Mouse (Mus musculus): Measurements from ENCODE around the gene Mr1.
A peak's percentile ranks its signal among the peaks of the same experiment; 100 is the strongest.

Mr1 gene

DNA sequence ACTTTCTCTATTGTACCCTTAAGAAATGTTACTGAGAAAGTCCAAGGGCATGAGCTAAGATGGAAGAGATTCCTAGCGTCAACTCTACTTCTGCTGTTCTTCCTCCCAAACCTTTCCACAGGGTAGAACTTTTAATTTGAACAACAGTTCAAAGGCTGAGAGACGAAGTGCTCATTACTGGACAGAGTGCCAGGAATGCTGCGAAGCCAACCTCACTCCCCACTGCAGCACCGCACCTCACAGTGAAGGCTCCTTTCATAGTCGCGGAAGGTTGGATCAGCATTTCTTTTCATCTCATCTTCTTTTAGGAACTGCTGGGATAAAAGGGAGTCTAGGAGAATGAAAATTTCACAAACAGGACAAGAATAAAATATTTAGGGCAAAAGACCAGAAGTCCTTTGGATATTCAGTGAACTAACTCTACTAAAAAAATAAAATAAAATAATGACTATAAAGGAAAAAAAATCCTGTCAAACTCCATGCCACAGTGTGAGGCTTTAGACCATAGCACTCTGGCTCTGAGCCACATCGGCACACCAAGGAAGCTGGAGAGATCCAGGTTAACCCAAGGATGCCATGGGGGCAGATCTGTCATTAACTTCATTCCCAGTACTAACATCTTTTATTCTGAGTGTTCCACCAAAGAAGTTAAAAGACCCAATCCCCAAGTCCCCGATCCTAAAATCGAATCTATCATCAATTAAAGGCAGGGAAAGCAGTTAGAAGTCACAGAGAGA lies 52.5 kb downstream of the Mr1 start:
- Histone ChIP-seq H3K36me3 (ENCODE audit: control insufficient read depth, insufficient read depth, low read length, poor library complexity, severe bottlenecking) (peaks cover 4% of the 10 kb centered on the region), H3K27me3 (ENCODE audit: control insufficient read depth, insufficient read depth, low read length, poor library complexity, severe bottlenecking) (no peaks in the 10 kb centered on the region)
- no peak for DNase-seq (ENCODE audit: low read depth, low spot score)

DNA sequence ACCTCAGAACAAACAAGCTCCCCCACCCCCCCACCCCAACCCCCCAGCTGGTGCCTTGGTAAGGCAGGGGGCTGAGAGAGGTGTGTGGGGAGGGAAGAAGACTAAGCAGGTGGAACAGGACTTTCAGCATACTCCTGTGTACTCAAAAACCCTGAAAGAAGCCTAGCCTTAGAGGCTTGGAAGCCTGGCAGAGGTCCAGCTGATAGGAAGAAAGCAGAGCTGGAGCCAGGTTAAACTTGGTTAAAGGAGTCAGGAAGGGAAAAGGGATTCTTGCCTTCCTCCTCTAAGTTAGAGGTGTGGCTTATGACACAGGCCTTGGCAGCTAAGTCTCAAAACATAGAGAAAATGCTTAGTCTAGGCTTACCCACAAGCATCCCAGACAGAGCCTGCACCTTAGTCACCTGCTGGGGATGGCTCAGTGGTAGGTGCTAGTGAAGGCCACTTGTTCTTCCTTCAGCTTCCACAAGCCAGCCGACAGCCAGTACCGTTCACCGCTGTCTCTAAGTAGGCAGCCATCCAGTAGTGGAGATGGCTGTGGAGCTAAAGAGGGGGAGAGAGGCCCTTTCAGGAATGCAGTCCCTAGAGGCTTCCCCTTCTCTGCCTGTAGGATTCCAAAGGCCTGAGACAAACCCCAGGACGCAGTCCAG lies 53.3 kb downstream of the Mr1 start:
- Histone ChIP-seq H3K36me3 (ENCODE audit: control insufficient read depth, insufficient read depth, low read length, poor library complexity, severe bottlenecking) (peaks cover 4% of the 10 kb centered on the region), H3K27me3 (ENCODE audit: control insufficient read depth, insufficient read depth, low read length, poor library complexity, severe bottlenecking) (no peaks in the 10 kb centered on the region)
- DNase-seq (ENCODE audit: low read depth, low spot score), result no peak

DNA sequence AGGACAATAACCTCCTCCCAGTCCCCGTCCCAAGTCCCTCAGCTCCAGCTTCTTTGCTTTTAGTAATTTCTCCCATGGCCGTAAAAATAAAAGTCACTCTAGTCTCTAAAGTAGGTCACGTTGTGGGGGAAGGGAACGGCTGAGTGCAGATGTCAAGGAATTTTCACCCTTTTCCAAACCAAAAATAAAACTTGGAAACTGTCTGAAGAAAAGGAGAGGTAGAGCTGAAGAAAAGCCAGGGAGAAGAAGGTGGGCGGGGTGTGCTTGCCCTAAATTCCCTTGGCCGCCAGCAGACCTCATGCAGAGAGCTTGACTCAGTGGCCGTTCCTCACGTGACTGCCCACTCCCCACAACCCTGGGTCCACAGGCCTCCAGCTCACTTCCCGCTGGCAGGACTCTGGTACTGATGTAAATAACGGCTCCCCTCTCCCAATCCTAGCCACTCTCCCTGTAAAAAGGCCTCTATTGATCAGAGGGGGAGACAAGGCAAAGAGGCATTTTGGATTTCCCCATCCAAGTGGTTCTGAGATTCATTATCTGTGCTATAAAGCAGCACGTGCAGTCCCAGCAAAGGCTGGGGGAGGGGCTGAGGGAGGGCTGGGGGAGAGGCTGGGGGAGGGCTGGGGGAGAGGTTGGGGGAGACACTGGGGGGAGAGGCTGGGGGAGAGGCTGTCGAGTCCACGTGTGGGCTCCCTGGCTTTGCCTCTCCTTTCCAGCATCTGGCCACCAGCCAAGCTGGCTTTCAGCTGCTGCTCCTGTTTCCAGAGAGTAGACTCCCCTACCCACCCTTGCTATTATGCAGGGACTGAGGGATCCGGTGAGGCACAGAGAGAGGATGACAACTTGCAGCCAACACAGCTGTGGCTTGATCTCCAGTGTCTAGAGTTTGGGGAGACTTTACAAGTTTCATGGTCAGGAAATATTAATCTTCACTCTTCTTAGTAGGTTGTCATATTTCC lies 54.5 kb downstream of the Mr1 start:
- Histone ChIP-seq H3K27me3 (ENCODE audit: control insufficient read depth, insufficient read depth, low read length, poor library complexity, severe bottlenecking) (no peaks in the 10 kb centered on the region), H3K36me3 (ENCODE audit: control insufficient read depth, insufficient read depth, low read length, poor library complexity, severe bottlenecking) (peaks cover 2% of the 10 kb centered on the region; the same call in 1 of the 2 replicates)
- DNase-seq (ENCODE audit: low read depth, low spot score), result no peak

DNA sequence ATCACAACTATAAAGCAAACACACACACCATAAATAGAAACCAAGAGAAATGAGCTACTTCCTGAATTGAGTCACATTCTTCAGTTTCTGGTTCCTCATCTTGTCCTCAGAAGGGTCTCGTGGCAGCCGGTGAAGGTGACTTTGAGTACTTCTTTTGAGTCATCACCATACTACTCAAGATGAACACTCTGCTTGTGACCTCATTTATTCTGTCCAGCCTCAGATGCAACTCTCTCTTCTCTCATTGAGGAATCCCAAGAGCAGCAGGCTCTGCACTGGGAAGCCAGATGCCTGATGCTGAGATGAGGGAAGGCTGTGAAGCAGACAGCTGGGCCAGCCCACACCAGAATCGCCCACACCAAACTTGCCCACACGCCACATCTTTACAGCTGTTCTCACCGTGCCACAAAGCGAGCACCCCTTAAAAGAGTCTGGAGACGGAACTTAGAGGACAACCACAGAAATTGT lies 55.2 kb downstream of the Mr1 start:
- peak; percentile 93 for DNase-seq (ENCODE audit: low read depth, low spot score)
- Histone ChIP-seq H3K36me3 (ENCODE audit: control insufficient read depth, insufficient read depth, low read length, poor library complexity, severe bottlenecking) (peaks cover 2% of the 10 kb centered on the region; the same call in 1 of the 2 replicates), H3K27me3 (ENCODE audit: control insufficient read depth, insufficient read depth, low read length, poor library complexity, severe bottlenecking) (no peaks in the 10 kb centered on the region)

DNA sequence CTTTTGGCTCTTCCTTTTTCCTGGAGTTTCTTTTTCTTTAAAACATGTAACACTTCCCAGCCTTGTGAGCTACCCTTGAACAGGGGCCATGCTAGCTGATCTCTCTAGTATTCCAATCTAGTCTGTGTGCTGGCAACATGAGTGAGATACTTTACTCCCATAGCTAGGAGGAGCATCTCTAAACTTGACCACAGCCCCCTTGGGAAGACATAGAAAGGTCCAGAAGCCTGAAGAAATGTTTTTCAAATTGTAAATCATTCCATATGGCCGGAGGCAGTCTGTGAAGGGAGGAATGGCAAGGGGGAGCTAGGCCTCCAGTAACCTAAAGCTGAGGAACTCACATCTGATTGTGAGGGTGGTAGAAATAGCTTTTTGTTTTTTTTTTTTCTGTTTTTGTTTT lies 55.9 kb downstream of the Mr1 start:
- H3K36me3 ChIP-seq (ENCODE audit: control insufficient read depth, insufficient read depth, low read length, poor library complexity, severe bottlenecking), result no peaks in the 10 kb centered on the region
- no peaks in the 10 kb centered on the region for H3K27me3 ChIP-seq (ENCODE audit: control insufficient read depth, insufficient read depth, low read length, poor library complexity, severe bottlenecking)
- DNase-seq (ENCODE audit: low read depth, low spot score), result no peak

DNA sequence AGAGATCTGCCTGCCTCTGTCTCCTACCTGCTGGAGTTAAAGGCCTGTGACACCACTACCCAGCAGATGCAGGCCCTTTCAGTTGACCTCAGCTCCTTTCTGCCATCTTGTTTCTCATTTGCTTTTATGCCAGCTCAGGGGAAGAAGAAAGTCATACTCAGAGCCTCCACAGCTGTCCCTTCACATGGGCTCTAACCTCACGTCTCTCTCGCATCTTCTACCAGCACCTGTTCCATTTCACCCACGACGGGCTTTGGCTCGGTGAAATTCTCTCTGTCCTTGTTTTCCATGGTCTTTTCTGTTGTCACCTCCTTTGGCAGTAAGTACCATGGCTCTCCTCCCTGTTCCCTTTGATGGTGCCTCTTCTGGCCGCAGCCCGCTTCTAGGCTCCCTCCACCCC lies 56.3 kb downstream of the Mr1 start:
- no peaks in the 10 kb centered on the region for H3K27me3 ChIP-seq (ENCODE audit: control insufficient read depth, insufficient read depth, low read length, poor library complexity, severe bottlenecking)
- DNase-seq (ENCODE audit: low read depth, low spot score), result no peak

DNA sequence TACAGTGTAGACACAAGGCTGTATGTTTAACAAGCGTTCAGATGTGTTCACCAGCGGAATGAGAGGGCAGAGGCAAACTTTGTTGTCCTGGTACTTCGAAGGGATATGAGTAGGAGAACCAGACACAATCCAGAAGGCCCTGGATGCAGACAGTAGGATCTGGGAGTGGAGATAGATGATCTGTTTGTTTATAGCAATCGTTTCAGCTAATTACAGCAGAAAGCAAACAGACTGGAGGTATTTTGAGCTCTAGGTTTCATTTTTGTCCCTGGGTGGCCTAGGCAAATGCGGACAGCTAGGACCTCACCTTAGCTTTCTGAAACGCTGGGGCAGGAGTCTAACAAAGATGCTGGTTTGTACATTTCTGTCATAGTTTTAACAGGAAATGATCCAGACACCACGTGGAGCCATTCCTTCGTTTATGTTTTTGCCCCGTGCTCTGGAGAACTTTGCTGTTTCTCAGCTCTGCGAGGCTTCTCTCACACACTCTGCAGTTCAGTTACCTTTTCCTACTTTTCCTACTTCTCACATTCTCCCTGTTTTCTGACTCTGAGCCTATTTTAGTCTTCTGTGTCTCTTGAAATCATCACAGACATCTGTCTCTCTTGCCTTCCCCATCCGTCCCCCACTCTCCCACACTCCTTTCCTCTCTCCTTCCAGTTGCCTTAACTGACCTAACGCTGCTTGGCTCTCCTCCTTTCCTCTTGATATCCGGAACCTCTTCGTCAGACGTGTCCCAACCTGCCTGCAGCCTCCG lies 57.6 kb downstream of the Mr1 start:
- no peaks in the 10 kb centered on the region for H3K36me3 ChIP-seq (ENCODE audit: control insufficient read depth, insufficient read depth, low read length, poor library complexity, severe bottlenecking)
- no peaks in the 10 kb centered on the region for H3K27me3 ChIP-seq (ENCODE audit: control insufficient read depth, insufficient read depth, low read length, poor library complexity, severe bottlenecking)
- DNase-seq (ENCODE audit: low read depth, low spot score), result no peak

More for the DNA sequence above, 56.3 kb downstream of the Mr1 start:
- H3K36me3 ChIP-seq (ENCODE audit: control insufficient read depth, insufficient read depth, low read length, poor library complexity, severe bottlenecking), result no peaks in the 10 kb centered on the region

DNA sequence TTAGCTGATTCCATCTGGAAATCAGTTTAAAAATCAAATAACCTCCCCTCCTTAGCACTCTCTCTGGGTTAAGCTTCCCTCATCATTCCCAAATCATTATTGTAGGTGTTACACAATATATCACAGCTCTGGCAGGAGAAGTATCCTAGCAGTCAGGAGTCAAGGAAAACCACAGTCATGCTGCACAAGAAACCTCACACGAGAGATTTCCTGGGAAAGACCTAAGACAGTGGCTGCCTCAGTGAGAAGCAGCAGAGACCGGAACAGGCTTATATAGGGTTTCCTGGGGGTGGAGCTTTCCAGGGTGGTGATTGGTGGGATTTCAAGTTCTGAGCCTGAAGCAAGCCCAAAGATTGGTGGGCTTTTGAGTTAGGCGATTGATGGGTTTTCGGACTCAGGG lies 58.6 kb downstream of the Mr1 start:
- Histone ChIP-seq H3K36me3 (ENCODE audit: control insufficient read depth, insufficient read depth, low read length, poor library complexity, severe bottlenecking) (no peaks in the 10 kb centered on the region), H3K27me3 (ENCODE audit: control insufficient read depth, insufficient read depth, low read length, poor library complexity, severe bottlenecking) (no peaks in the 10 kb centered on the region)
- DNase-seq (ENCODE audit: low read depth, low spot score), result no peak

DNA sequence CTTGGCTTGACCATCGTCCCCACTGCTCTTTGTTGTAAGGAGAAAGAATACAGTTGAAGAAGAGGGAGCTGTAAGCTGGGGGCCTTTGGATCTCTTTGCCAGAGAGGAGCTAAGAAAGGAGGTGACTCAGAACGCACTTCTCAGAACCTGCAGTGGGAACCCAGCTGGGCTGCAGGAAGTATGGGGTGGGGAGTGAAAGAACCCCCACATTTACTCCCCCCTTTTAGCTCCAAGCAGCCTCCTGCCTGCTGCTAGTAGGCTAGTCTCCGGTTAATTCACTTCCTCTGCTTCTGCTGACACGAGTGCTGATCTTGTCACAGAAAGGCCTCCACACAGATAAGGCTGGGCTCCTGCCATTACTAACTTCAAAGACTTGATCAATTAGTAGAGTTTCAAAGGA lies 59.7 kb downstream of the Mr1 start:
- DNase-seq (ENCODE audit: low read depth, low spot score), result peak; percentile 51
- Histone ChIP-seq H3K36me3 (ENCODE audit: control insufficient read depth, insufficient read depth, low read length, poor library complexity, severe bottlenecking) (no peaks in the 10 kb centered on the region), H3K27me3 (ENCODE audit: control insufficient read depth, insufficient read depth, low read length, poor library complexity, severe bottlenecking) (no peaks in the 10 kb centered on the region)

DNA sequence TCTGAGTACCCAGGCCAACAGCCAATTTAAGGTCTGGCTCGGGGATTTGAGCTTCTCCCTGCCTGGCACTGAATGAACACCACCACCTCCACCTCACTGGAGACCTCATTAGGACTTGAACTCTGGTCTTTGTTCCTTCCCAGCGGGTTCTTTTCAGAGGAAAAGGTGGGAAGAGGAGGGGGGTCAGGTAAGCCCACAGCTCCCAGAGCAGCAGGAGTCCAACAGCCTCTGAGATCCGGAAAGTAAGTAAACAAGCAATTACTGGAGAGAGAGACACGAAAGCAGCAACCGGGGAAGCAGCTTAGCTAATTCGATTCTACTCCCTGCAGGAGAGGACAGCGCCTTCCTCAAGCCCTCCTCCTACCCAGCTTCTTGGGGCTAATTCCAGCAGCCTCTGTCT lies 60.2 kb downstream of the Mr1 start:
- H3K27me3 ChIP-seq (ENCODE audit: control insufficient read depth, insufficient read depth, low read length, poor library complexity, severe bottlenecking), result no peaks in the 10 kb centered on the region
- DNase-seq (ENCODE audit: low read depth, low spot score), result no peak
- H3K36me3 ChIP-seq (ENCODE audit: control insufficient read depth, insufficient read depth, low read length, poor library complexity, severe bottlenecking), result no peaks in the 10 kb centered on the region

DNA sequence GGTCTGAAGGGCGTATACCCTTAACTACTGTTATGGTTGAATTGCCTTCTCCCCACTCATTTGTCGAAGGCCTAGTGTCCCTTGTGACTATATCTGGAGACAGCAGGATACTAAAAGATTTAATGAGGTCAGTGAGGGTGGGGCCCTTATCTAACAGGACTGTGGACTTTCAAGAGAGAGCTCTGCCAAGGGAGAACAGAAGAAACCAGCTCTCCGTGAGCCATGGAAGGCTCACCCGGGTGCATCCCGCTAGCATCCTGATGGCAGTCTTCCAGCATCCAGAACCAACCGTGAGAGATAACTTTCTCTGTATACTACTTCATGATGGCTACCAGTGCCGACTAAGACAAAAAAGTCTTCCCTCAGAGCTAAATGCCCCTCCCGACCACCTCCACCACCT lies 61.8 kb downstream of the Mr1 start:
- H3K36me3 ChIP-seq (ENCODE audit: control insufficient read depth, insufficient read depth, low read length, poor library complexity, severe bottlenecking), result no peaks in the 10 kb centered on the region
- no peaks in the 10 kb centered on the region for H3K27me3 ChIP-seq (ENCODE audit: control insufficient read depth, insufficient read depth, low read length, poor library complexity, severe bottlenecking)
- no peak for DNase-seq (ENCODE audit: low read depth, low spot score)

DNA sequence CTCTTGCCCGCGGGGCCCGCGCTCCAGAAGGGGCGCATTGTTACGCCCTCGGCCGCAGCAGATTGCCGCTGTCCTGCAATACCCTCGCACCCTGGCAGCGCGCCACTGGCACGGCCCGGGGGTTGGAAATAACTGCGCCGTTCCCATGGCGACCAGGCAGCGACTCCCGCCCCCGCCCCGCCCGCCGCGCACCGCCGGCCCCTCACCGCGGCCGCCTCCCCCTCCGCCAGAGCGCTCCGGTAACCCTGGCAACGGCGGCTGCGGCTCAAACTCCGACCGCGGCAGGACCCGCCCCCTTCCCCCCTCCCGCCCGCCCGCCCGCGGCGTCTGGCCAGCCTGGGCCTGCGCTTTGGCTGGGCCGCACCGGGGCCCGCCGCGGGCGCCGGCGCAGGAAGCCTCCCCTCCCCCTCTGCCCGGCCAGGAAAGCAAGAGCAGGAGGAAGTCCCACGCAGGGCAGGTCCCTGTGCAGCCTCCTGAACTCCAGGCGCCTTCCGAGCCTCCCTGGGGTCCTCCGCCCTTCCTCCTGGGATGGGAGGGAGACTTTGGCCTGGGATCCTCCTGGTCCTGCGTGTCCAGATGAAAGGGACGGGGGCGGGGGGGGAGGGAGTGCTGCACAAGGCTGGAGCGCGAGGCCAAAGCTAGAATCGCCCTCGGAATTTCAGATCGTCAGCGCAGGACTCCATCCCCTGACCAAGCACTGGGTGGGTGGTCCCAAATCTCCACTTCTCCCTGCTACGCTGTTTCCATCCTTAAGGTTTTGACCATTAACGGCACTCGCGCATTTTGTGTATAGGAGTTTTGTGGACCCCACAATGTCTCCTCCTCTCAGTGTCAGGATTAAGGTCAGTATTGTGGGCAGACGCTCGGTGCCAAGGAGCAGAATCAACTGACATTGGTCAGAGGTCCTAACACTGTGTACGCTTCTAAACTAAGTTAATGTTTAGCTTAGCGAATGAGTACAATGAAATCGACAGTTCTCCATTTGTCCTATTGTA lies 63.0 kb downstream of the Mr1 start:
- DNase-seq (ENCODE audit: low read depth, low spot score), result peak; percentile 94
- Histone ChIP-seq H3K27me3 (ENCODE audit: control insufficient read depth, insufficient read depth, low read length, poor library complexity, severe bottlenecking) (no peaks in the 10 kb centered on the region), H3K36me3 (ENCODE audit: control insufficient read depth, insufficient read depth, low read length, poor library complexity, severe bottlenecking) (no peaks in the 10 kb centered on the region)

DNA sequence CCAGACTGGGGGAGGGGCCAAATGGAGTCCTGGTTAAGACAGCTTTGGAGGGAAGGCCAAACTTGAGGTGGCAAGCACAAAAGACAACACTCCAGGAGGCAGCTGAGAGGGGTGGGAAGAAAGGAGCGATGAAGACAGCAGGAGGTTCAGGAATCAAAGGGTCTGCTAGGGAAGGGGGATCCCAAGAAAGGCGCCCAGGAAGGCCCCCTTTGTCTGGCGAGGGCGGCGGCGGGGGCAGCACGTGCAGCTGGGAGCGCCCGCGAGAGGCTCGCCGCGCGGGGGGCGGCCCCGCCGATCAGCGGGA lies 63.7 kb downstream of the Mr1 start:
- peak; percentile 52 for DNase-seq (ENCODE audit: low read depth, low spot score)

More for the DNA sequence above, 63.7 kb downstream of the Mr1 start:
- H3K27me3 ChIP-seq (ENCODE audit: control insufficient read depth, insufficient read depth, low read length, poor library complexity, severe bottlenecking), result no peaks in the 10 kb centered on the region
- no peaks in the 10 kb centered on the region for H3K36me3 ChIP-seq (ENCODE audit: control insufficient read depth, insufficient read depth, low read length, poor library complexity, severe bottlenecking)

All from splenic B cell, adult 2 months (primary cell).